Mouse (Mus musculus) embryonic fibroblast, embryonic 13.5 days (primary cell): ENCODE data around the gene Gje1. TPM values are rescaled to one million over a fixed set of nuclear protein-coding genes. Genes with fewer than 3 reads are reported as not detected.
A peak's percentile ranks its signal among the peaks of the same experiment; 100 is the strongest.

Source experiments
- H3K27ac ChIP-seq: 2 replicates; pipeline ENCODE4 v1.5.1; 2012; ENCODE audit warnings: low read length, control low read depth, inconsistent platforms; ENCODE audit not compliant: insufficient read depth
- H3K4me1 ChIP-seq: 2 replicates; pipeline ENCODE4 v1.6.1; 2011; ENCODE audit warnings: low read length; ENCODE audit not compliant: control insufficient read depth, insufficient read depth
- H3K4me3 ChIP-seq: 2 replicates; pipeline ENCODE4 v1.5.1; 2011; ENCODE audit warnings: mild to moderate bottlenecking, control low read depth, low read length; ENCODE audit not compliant: insufficient read depth
- CTCF ChIP-seq: IDR thresholded peaks from 2 replicates; pipeline ENCODE4 v1.5.1; 2011; ENCODE audit warnings: mild to moderate bottlenecking, control low read depth, low read length, moderate library complexity, borderline replicate concordance; ENCODE audit not compliant: insufficient read depth
- POLR2A ChIP-seq: IDR thresholded peaks from 2 replicates; pipeline ENCODE4 v1.6.1; 2011; ENCODE audit warnings: low read depth, mild to moderate bottlenecking, control low read depth, low read length, moderate library complexity
- polyA plus RNA-seq: library from polyadenylated mRNA; stranded (reverse); fragments of >200 nt; gene quantifications from 2 replicates; pipeline ENCODE4 v1.2.4, GENCODE M21; 2011; ENCODE audit warnings: low read depth; ENCODE audit not compliant: missing spikeins, insufficient read length

Gje1 gene
- polyA plus RNA-seq = not detected in 2 replicates

DNA sequence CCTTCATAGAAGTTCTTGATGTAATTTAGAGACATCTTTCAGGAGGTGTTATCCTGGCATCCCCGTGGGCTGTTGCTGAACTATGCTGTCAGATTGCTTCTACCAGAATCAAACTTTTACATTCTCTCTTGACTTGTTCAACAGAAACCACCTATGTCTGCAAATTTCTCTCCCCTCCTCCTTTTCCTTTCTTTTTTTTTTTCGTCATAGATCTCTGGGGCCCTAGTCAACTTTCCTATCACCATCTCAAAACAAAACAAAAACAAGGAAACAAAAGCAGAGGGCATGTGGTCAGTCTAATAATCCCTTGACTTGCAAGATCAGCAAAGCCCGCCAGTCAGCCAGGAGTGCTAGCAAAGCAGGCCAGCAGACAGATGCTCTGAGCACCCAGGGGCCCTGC is at the start of gene Gje1:
Gje1 (minus strand) TSS at position 101 of the 400 bp plus-strand sequence.
- Histone ChIP-seq H3K27ac (no peak within 1 kb of the TSS), H3K4me3 (no peak within 1 kb of the TSS), H3K4me1 (no peaks in the 10 kb centered on the region)
- TF ChIP-seq CTCF (no peak), POLR2A (no peak)

GRCm38 (mm10) chr10:14760618-14761017 is 42.6 kb upstream of the Gje1 start:
- H3K4me1 ChIP-seq = no peaks in the 10 kb centered on the region
- TF ChIP-seq CTCF = no peak
- TF ChIP-seq POLR2A = no peak
- H3K27ac ChIP-seq = no peak overlapping the region
- H3K4me3 ChIP-seq = no peak overlapping the region

- TF ChIP-seq POLR2A (no peak), CTCF (no peak)
- H3K4me3 ChIP-seq = peak overlapping the region; percentile 20
- H3K27ac ChIP-seq = no peak overlapping the region
- H3K4me1 ChIP-seq = no peaks in the 10 kb centered on the region
Measured at GRCm38 (mm10) chr10:14759665-14760558, 41.9 kb upstream of the Gje1 start.

- no peak for TF ChIP-seq CTCF
- no peak for TF ChIP-seq POLR2A
- H3K4me3 ChIP-seq = no peak overlapping the region
- no peaks in the 10 kb centered on the region for H3K4me1 ChIP-seq
- no peak overlapping the region for H3K27ac ChIP-seq
Measured at GRCm38 (mm10) chr10:14734285-14734684, 16.3 kb upstream of the Gje1 start.

DNA sequence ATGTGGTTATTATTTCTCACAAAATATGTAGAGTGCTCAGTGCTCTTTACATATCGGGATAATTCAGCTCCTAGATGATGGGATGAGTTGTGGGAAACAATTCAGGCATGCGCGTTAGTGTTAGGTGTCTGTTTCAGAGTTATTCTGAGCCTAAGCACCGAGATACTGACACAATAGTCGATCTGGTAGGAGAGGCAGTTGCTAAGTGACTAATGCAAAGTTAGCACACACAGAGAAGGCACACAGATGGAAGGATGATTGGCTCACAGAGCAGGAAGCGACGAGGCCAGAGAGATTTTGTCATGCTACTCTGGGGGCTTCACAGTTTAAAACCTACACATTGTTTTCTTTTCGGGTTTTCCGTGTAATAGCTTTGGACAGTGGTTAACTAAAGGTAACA is 7.7 kb upstream of the Gje1 start:
- Histone ChIP-seq H3K4me3 (no peak overlapping the region), H3K27ac (no peak overlapping the region), H3K4me1 (no peaks in the 10 kb centered on the region)
- TF ChIP-seq POLR2A (no peak), CTCF (no peak)

DNA sequence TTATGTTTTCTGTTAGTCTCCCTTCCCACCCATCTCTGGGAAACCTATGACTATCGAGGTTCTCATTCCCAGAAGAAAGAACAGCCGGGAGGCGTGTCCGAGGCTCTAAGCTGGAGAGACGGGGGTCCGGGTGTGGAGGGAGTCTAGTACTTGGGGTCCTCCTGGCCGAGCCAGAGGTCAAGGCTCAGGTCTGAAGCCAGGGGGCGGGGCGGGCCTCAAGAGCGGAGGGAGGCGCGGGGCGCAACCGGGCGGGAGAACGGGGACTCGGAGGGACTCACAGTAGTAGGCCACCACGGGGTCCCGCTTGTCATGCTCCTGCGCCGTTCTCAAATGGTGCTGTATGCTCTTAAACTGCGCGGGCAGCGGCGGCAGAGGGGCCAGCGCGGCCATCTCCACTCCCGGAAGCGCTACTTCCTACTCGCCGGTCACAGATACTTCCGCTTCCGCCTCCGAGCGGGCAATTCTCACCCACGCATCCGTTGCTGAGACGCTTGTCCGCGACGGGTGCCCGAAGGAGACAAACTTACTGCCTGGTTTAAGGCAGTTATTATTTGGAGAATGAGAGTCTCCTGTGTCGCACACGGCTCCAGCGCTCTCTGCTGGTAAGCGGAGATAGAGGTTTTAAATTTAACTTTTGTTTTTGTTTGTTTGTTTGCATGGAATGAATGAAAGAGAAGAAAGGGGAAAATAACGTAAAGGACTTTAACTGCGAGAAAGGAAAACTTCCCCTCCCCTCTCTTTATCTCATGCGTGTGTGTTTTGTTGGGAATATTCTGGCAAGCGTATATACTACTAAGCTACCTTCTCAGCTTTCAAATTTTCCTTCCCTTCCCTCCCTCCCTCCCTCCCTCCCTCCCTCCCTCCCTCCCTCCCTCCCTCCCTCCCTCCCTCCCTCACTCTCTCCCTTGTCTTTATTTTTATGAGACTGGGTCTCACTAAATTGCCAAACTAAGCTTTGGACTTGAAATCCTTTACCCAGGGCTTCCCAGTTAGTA is 12.6 kb downstream of the Gje1 start, which contains the start of the genes Vta1 and Nmbr:
Vta1 (minus strand) TSS at position 489 of the 995 bp plus-strand sequence.
Nmbr (plus strand) TSS at position 520 of the 995 bp plus-strand sequence.
- TF ChIP-seq POLR2A (peak; percentile 59; the same call in 1 of the 2 replicates), CTCF (peak; percentile 47; the same call in 1 of the 2 replicates)
- Histone ChIP-seq H3K4me3 (peak within 1 kb of the TSS; percentile 93), H3K4me1 (no peaks in the 10 kb centered on the region; the same call in 1 of the 2 replicates), H3K27ac (no peak within 1 kb of the TSS; the same call in 1 of the 2 replicates)

GRCm38 (mm10) chr10:14703830-14704420 is 14.1 kb downstream of the Gje1 start:
- no peak for TF ChIP-seq POLR2A
- TF ChIP-seq CTCF = no peak
- Histone ChIP-seq H3K4me1 (no peaks in the 10 kb centered on the region; the same call in 1 of the 2 replicates), H3K27ac (no peak overlapping the region), H3K4me3 (peak overlapping the region; percentile 93)

- H3K27ac ChIP-seq = no peak overlapping the region
- H3K4me1 ChIP-seq = no peaks in the 10 kb centered on the region; the same call in 1 of the 2 replicates
- no peak for TF ChIP-seq POLR2A
- no peak for TF ChIP-seq CTCF
- no peak overlapping the region for H3K4me3 ChIP-seq
Measured at GRCm38 (mm10) chr10:14703239-14703638, 14.8 kb downstream of the Gje1 start.

- TF ChIP-seq CTCF = no peak
- TF ChIP-seq POLR2A = no peak
- H3K27ac ChIP-seq = no peak overlapping the region
- no peaks in the 10 kb centered on the region for H3K4me1 ChIP-seq
- H3K4me3 ChIP-seq = no peak overlapping the region
Measured at GRCm38 (mm10) chr10:14690349-14690748, 27.7 kb downstream of the Gje1 start.

- Histone ChIP-seq H3K4me1 (no peaks in the 10 kb centered on the region), H3K27ac (no peak overlapping the region), H3K4me3 (no peak overlapping the region)
- TF ChIP-seq POLR2A (no peak), CTCF (no peak)
Measured at GRCm38 (mm10) chr10:14688785-14689442, 29.1 kb downstream of the Gje1 start.
